Mouse (Mus musculus): Measurements from ENCODE around the gene Ctu2.

The Ctu2 gene

GRCm38 (mm10) chr8:122497016-122497734 is 21.2 kb downstream of the Ctu2 start:
- no peak for DNase-seq

GRCm38 (mm10) chr8:122497912-122498311 is 22.0 kb downstream of the Ctu2 start:
- DNase-seq = no peak

GRCm38 (mm10) chr8:122500856-122501255 is 24.9 kb downstream of the Ctu2 start:
- DNase-seq = peak; percentile 85

- DNase-seq = no peak
Measured at GRCm38 (mm10) chr8:122511552-122511951, 35.6 kb downstream of the Ctu2 start.

- DNase-seq = no peak
Measured at GRCm38 (mm10) chr8:122512392-122512791, 36.4 kb downstream of the Ctu2 start.

- DNase-seq = peak; percentile 65
Measured at GRCm38 (mm10) chr8:122515699-122516098, 39.8 kb downstream of the Ctu2 start.

GRCm38 (mm10) chr8:122517541-122518190 is 41.7 kb downstream of the Ctu2 start:
- DNase-seq = peak; percentile 44

GRCm38 (mm10) chr8:122520611-122521010 is 44.7 kb downstream of the Ctu2 start:
- DNase-seq = no peak

- DNase-seq = peak; percentile 88
Measured at GRCm38 (mm10) chr8:122522796-122523651, 47.1 kb downstream of the Ctu2 start.

- peak; percentile 77 for DNase-seq
Measured at GRCm38 (mm10) chr8:122523652-122524360, 47.9 kb downstream of the Ctu2 start.

- DNase-seq = peak; percentile 62
Measured at GRCm38 (mm10) chr8:122524506-122524905, 48.6 kb downstream of the Ctu2 start.

- no peak for DNase-seq
Measured at GRCm38 (mm10) chr8:122525004-122525403, 49.1 kb downstream of the Ctu2 start.

- no peak for DNase-seq
Measured at GRCm38 (mm10) chr8:122526084-122526483, 50.1 kb downstream of the Ctu2 start.

- peak; percentile 78 for DNase-seq
Measured at GRCm38 (mm10) chr8:122526526-122527170, 50.7 kb downstream of the Ctu2 start.

- no peak for DNase-seq
Measured at GRCm38 (mm10) chr8:122527937-122528336, 52.0 kb downstream of the Ctu2 start.

- peak; percentile 68 for DNase-seq
Measured at GRCm38 (mm10) chr8:122529159-122529558, 53.2 kb downstream of the Ctu2 start.

GRCm38 (mm10) chr8:122531312-122531711 is 55.4 kb downstream of the Ctu2 start:
- no peak for DNase-seq
